Mouse (Mus musculus): ENCODE data around the gene Klc1. TPM values are rescaled to one million over a fixed set of nuclear protein-coding genes. Genes with fewer than 3 reads are reported as not detected.

The Klc1 gene
- polyA plus RNA-seq, 1 experiment: 135 TPM

DNA sequence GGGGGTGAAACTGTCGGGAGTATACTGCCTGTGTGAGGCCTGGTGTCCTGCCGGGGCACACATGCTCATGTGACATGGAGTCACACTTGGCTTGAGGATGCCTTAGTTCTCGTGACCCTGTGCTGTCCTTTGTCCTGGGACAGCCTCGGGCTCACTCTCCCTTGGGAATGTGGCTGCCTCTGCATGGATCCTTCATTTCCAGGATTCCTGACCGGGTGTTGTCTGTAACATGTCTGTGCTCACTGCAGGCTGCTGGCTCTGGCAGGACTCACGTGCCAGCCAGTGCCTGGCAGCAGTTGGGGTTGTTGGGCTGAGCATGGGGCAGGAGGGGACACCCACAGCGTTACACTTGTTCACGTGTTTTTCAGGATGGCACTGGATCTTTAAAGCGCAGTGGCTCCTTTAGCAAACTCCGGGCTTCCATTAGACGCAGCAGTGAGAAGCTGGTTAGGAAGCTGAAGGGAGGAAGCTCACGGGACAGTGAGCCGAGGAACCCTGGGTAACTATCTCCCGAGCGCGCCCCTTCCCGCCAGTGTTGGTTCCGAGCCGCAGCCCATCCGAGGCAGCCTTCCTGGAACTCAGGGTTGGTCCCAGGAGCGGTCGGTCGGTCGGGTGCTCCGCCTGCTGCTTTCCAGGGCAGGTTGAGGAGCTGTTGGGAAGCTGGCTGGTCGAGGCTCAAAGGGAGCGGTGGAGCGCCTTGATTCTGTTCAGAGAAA lies 36.7 kb downstream of the Klc1 start:
- Histone ChIP-seq H3K4me3 (ENCODE audit: insufficient read depth, low read depth, low read length) (no peak overlapping the region), H3K4me1 (ENCODE audit: control insufficient read depth, insufficient read depth, low read length) (peaks cover 32% of the 10 kb centered on the region), H3K27ac (ENCODE audit: insufficient read depth, low read depth, low read length) (peak overlapping the region; percentile 43; the same call in 1 of the 2 replicates)
- TF ChIP-seq CTCF (IDR thresholded peaks at IDR 0.05; ENCODE audit: insufficient read depth, low read depth, low read length): no peak
- 0 out of 2 replicates have a peak, but pooled peaks have one; percentile 11 for TF ChIP-seq POLR2A (IDR thresholded peaks at IDR 0.05; ENCODE audit: insufficient read depth, low read depth, low read length)
- WGBS: 86% methylated on average over 28 of the region's 28 CpGs

DNA sequence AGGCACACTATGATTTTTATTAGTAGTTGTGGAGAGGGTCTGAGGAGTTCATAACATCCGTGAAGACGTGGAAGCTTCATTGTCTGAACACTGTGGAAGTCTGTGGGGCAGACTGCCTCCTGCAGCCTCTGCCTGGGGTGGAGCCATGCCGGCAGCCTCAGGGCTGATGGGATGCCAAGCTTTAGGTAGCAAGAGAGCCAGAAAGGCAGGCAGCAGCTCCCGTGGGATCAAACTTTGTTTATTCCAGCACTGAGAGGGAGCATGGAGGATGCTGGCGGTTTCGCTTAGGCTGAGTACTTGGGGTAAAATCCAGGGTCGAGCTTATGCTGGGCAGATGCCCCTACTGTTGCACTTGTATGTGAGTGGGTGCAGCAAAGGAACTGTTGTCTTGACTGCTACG lies 38.6 kb downstream of the Klc1 start:
- no peak for TF ChIP-seq CTCF (IDR thresholded peaks at IDR 0.05; ENCODE audit: insufficient read depth, low read depth, low read length)
- no peak for TF ChIP-seq POLR2A (IDR thresholded peaks at IDR 0.05; ENCODE audit: insufficient read depth, low read depth, low read length)
- H3K4me1 ChIP-seq (ENCODE audit: control insufficient read depth, insufficient read depth, low read length): peaks cover 26% of the 10 kb centered on the region
- WGBS: 62% methylated on average over 8 of the region's 8 CpGs
- no peak overlapping the region for H3K4me3 ChIP-seq (ENCODE audit: insufficient read depth, low read depth, low read length)
- no peak overlapping the region for H3K27ac ChIP-seq (ENCODE audit: insufficient read depth, low read depth, low read length)

DNA sequence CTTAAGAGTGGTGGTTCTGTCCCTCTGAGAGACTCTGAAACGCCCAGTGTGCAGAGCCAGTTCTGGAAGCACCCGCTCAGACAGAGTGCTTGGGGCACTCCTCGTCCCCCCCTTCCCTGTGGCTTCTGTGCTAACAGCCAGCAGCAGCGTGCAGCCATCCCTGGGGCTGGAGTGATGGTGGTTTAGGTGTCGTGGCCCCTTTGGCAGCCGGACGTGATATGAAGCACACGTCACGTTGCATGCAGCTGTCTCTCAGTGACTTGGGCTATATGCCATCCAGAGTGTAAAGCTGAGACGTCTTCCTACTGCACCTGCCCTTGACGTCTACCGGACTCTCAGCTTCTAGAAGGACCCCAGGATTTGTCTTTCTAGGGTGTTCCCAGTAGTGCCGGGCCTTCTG lies 39.8 kb downstream of the Klc1 start:
- H3K4me3 ChIP-seq (ENCODE audit: insufficient read depth, low read depth, low read length): no peak overlapping the region
- 90% methylated on average over 13 of the region's 13 CpGs for WGBS
- no peak overlapping the region for H3K27ac ChIP-seq (ENCODE audit: insufficient read depth, low read depth, low read length)
- peaks cover 21% of the 10 kb centered on the region for H3K4me1 ChIP-seq (ENCODE audit: control insufficient read depth, insufficient read depth, low read length)
- no peak for TF ChIP-seq POLR2A (IDR thresholded peaks at IDR 0.05; ENCODE audit: insufficient read depth, low read depth, low read length)
- TF ChIP-seq CTCF (IDR thresholded peaks at IDR 0.05; ENCODE audit: insufficient read depth, low read depth, low read length): no peak

DNA sequence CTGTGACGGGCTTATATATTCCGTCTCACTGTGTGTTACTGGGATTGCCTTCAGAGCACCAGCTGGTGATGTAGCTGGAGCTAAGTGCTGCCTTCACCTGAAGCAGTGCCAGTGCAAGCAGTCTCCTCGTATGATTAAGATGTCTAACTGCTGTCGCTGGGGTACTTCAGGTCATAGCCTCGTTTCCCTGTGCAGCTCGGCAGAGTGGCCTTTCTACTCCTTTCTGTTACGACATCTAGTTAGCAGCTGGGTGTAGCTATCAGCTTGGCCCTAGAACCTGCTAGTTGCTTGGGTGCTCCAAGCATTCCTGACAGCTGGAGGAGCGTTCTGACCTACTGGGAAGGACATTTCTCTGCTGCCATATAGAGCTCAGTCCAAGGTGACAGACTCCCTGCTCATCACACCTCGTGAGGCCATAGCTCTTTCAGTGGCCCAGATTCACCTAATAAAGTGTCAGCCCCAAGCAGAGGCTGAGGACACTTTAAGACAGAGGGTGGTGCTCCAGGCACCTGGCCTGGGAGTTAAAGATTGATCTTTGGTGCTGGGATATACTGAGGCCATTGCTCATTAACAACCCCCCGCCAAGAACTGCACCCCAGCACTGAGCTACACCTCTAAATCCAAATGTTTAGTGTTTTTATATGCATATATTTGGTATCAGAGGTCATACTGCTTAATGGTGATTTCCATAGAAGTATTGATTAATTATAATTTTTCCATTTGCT lies 42.0 kb downstream of the Klc1 start:
- TF ChIP-seq POLR2A (IDR thresholded peaks at IDR 0.05; ENCODE audit: insufficient read depth, low read depth, low read length): no peak
- no peak for TF ChIP-seq CTCF (IDR thresholded peaks at IDR 0.05; ENCODE audit: insufficient read depth, low read depth, low read length)
- Histone ChIP-seq H3K4me3 (ENCODE audit: insufficient read depth, low read depth, low read length) (no peak overlapping the region), H3K27ac (ENCODE audit: insufficient read depth, low read depth, low read length) (no peak overlapping the region), H3K4me1 (ENCODE audit: control insufficient read depth, insufficient read depth, low read length) (peaks cover 3% of the 10 kb centered on the region; the same call in 1 of the 2 replicates)
- 69% methylated on average over 10 of the region's 10 CpGs for WGBS

DNA sequence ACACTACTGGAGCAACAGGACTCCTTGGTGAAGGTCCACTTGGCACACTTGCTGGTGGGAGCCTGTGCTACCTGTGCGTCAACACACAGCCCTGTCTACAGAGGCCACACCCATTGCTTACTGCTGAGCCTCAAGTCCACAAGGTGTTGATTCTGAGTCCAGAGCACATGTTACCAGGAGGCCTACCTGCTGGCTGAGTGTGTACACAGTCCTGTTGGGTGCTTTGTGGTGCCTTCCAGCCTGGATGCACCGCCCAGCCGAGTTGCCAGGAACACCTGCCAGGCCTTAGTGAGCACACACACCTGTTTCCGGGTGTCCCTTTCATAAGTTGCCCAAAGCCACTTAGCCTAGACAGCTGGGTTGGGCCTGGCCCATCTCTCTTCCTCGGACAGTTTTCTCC lies 44.9 kb downstream of the Klc1 start:
- H3K4me1 ChIP-seq (ENCODE audit: control insufficient read depth, insufficient read depth, low read length): peaks cover 3% of the 10 kb centered on the region; the same call in 1 of the 2 replicates
- TF ChIP-seq POLR2A (IDR thresholded peaks at IDR 0.05; ENCODE audit: insufficient read depth, low read depth, low read length): no peak
- no peak; the same call in 1 of the 2 replicates for TF ChIP-seq CTCF (IDR thresholded peaks at IDR 0.05; ENCODE audit: insufficient read depth, low read depth, low read length)
- H3K27ac ChIP-seq (ENCODE audit: insufficient read depth, low read depth, low read length): no peak overlapping the region
- WGBS: 88% methylated on average over 5 of the region's 5 CpGs
- H3K4me3 ChIP-seq (ENCODE audit: insufficient read depth, low read depth, low read length): no peak overlapping the region

DNA sequence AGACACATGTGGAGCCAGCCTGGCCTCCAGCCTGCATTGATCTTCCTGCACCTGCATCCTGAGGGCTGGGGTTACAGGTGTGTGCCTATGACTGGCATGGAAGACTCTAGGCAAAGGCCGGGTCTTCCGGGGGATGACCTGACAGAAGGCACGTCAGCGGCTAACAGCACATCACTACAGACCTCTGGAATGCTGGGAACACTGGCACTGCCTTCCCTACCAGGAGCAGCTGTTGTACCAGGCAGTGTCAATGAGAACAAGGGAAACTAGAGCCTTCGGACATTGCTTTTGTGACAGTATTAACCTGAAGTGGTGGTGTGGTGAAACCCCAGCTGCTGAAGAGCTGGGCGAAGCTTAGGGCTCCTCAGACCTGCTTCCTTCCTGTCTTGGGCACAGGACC lies 50.1 kb downstream of the Klc1 start:
- H3K27ac ChIP-seq (ENCODE audit: insufficient read depth, low read depth, low read length): no peak overlapping the region
- H3K4me1 ChIP-seq (ENCODE audit: control insufficient read depth, insufficient read depth, low read length): peaks cover 26% of the 10 kb centered on the region
- H3K4me3 ChIP-seq (ENCODE audit: insufficient read depth, low read depth, low read length): no peak overlapping the region
- WGBS: 79% methylated on average over 6 of the region's 6 CpGs
- no peak for TF ChIP-seq CTCF (IDR thresholded peaks at IDR 0.05; ENCODE audit: insufficient read depth, low read depth, low read length)
- TF ChIP-seq POLR2A (IDR thresholded peaks at IDR 0.05; ENCODE audit: insufficient read depth, low read depth, low read length): no peak

DNA sequence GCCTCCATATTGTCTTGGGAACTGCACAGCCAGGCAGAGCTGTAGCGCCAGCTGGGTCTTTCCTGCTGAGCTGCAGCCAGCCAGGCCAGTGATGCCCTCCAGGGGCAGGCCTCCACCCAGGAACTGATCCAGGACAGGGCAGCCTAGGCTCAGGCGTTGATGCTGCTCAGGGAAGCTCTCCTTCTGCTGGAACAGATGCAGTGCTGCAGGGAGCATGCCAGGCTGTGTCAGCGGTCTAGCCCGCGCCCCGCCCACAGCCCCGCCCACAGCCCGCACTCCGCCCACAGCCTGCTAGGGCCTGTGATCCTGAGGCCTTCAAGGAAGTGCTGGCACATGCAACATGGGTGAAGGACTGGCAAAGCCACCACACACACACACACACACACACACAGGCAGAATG lies 51.1 kb downstream of the Klc1 start:
- H3K27ac ChIP-seq (ENCODE audit: insufficient read depth, low read depth, low read length): peak overlapping the region; percentile 8; the same call in 1 of the 2 replicates
- peaks cover 26% of the 10 kb centered on the region for H3K4me1 ChIP-seq (ENCODE audit: control insufficient read depth, insufficient read depth, low read length)
- no peak for TF ChIP-seq CTCF (IDR thresholded peaks at IDR 0.05; ENCODE audit: insufficient read depth, low read depth, low read length)
- TF ChIP-seq POLR2A (IDR thresholded peaks at IDR 0.05; ENCODE audit: insufficient read depth, low read depth, low read length): no peak
- 0 out of 2 replicates have a peak overlapping the region, but pooled peaks have one; percentile 2 for H3K4me3 ChIP-seq (ENCODE audit: insufficient read depth, low read depth, low read length)
- WGBS: 0% methylated on average over 9 of the region's 9 CpGs

DNA sequence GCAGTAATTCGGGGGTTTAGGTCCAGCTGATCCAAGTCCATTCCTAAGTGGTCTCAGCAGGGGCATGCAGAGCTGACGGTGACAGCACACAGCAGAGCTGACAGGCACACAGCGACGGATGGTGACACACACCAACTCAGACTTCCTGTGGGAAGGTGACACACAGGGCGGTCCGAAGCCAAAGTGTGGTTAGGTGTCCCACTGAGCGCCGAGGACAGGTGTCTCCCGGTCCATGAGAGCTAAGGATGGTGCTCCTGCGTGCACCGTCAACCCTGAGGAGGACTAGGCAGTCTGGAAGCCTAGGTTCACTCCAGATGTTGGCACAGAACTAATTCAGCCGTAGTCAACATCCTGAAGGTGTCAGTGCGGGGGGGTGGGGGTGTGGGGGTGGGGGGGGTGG lies 53.4 kb downstream of the Klc1 start:
- 90% methylated on average over 13 of the region's 13 CpGs for whole genome bisulfite sequencing
- H3K27ac ChIP-seq (ENCODE audit: insufficient read depth, low read depth, low read length): no peak overlapping the region
- no peak overlapping the region for H3K4me3 ChIP-seq (ENCODE audit: insufficient read depth, low read depth, low read length)
- TF ChIP-seq POLR2A (IDR thresholded peaks at IDR 0.05; ENCODE audit: insufficient read depth, low read depth, low read length) (no peak), CTCF (IDR thresholded peaks at IDR 0.05; ENCODE audit: insufficient read depth, low read depth, low read length) (no peak)
- peaks cover 43% of the 10 kb centered on the region for H3K4me1 ChIP-seq (ENCODE audit: control insufficient read depth, insufficient read depth, low read length)

DNA sequence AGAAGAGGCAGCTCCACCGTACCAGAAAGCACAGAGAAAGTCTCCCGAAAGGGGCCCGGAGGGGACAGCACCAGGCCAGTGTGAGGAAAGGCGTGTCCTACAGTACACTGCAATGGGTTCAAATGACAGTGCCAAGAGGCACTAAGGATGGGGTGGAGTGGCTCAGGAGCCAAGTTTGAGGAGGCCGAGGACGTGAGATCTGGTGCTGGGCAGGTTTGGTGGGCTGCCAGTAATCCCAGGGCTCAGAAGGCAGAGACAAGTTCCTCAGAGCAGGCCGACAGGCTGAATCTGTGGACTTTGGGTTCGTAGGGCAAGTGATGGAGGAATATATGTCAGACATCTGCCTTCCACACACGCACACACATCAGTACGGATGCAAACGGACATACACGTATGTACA lies 54.0 kb downstream of the Klc1 start:
- Histone ChIP-seq H3K4me3 (ENCODE audit: insufficient read depth, low read depth, low read length) (no peak overlapping the region), H3K4me1 (ENCODE audit: control insufficient read depth, insufficient read depth, low read length) (peaks cover 44% of the 10 kb centered on the region), H3K27ac (ENCODE audit: insufficient read depth, low read depth, low read length) (no peak overlapping the region)
- 53% methylated on average over 12 of the region's 12 CpGs for WGBS
- TF ChIP-seq CTCF (IDR thresholded peaks at IDR 0.05; ENCODE audit: insufficient read depth, low read depth, low read length): no peak
- no peak for TF ChIP-seq POLR2A (IDR thresholded peaks at IDR 0.05; ENCODE audit: insufficient read depth, low read depth, low read length)
